Mouse (Mus musculus): ENCODE measurements at regions not wholly inside any gene's neighbourhood (a gene's known extent, or its start where the extent isn't known, plus 50 kb on each side); places are given as distances from the start of the nearest gene placed in this dataset.

GRCm38 (mm10) chr3:136994361-136995083 lies 324.6 kb downstream of the Ppp3ca start:
- TF ChIP-seq CTCF (IDR thresholded peaks at IDR 0.05; ENCODE audit: low read depth, low read length) (no peak), POLR2A (IDR thresholded peaks at IDR 0.05; ENCODE audit: borderline replicate concordance, low read depth, low read length) (no peak)
